Mouse (Mus musculus): ENCODE data around the gene 2410137M14Rik.

- TF ChIP-seq CTCF (IDR thresholded peaks at IDR 0.05; ENCODE audit: low read depth, low read length), result no peak
- no peak for TF ChIP-seq POLR2A (IDR thresholded peaks at IDR 0.05; ENCODE audit: borderline replicate concordance, low read depth, low read length)
Measured at GRCm38 (mm10) chr17:36982253-36983155, 1.5 kb upstream of the 2410137M14Rik start.

Data from bone marrow macrophage, adult 2 months (primary cell).